Mouse (Mus musculus) cerebellum, adult (tissue): ENCODE results near the gene Serpina3k.
"Not testable (repeated sequence)": the region's sequence is repeated elsewhere in the genome, so short reads cannot be mapped to it uniquely, and the experiment has no call there.

ENCODE experiments used
- ATAC-seq: cut with Nextera tagmentation; 2 replicates; pipeline ENCODE4 v1.9.2; 2017; ENCODE audit warnings: mild to moderate bottlenecking, moderate library complexity, mixed read lengths; ENCODE audit not compliant: insufficient number of reproducible peaks, low FRiP score, low TSS enrichment

The Serpina3k gene

DNA sequence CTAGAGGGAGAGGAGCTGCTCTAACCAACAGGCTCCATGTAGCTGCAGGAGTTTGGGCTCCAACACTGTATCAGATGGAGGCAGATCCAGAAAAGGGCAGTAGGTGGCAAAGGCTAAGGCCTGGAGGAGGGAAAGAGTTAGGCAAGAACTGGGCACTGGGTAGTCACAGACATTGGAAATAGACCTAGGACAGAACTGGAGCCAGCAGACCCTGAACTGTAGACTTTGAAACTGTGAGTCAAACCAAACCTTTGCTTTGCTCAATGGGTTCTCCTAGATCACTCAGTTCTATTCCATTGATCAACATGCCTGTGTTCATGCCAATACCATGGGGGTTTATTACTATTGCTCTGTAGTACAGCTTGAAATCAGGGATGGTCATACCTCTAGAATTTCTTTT is 47.7 kb downstream of the Serpina3k start:
- not testable (repeated sequence) for ATAC-seq

DNA sequence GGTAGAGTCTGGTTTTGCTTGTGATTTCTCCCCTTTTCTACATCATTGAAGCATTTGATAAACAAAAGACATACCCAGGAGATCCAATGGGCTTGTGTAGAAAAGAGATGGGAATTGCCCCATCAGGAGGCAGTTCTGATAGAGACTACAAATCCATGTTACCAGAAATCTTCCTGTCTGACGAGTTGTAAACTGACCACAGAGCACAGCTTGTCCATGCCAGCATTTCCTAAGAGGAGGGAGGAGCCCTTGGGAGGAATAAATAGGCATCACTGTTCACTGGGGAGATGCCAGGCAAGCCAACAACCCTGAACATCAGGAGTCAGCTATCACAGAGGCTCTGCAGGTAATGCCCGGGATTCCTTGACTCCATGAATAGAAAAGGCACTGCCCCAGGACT is 48.6 kb downstream of the Serpina3k start:
- not testable (repeated sequence) for ATAC-seq

DNA sequence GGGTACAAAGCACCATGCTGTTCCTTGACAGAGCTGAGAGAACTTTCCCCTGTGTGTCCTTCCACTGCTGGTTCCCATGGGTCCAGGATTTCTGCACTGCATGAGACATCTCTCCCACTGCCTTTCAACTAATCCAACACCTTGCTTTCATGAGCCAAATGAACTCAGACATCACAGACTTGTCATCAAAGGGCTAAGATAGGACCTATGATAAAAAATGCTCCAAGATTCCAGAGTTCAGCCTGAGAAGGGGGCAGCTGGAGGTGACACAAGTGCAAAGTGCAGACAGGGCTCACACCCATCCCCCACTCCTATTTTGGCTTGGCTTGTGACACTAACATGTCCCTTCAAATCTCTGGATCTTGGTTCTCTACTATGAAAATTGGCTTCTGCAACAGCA is 50.2 kb downstream of the Serpina3k start:
- ATAC-seq: no peak

DNA sequence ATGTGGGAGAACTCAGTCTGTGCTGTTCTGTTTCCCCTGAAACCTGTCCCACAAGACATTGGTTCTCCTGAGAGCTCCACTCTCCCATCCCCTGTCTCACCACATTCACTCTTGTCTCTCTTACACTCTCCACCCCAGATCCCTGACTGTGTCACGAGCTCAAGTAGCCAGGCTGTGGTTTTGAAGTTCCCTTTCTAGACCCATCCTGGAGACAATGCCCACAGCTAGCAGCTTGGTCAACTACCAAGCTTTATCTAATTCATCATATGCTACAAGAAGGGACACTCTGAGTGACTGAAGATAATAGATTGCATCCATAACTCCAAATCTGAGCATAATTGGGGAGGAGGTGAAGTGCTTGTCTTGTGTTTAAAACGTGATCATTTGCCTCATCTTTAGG is 52.8 kb downstream of the Serpina3k start:
- not testable (repeated sequence) for ATAC-seq
